Mouse (Mus musculus) right cerebral cortex, postnatal 14 days (tissue): ENCODE data around the gene Bmp8a.
A peak's percentile ranks its signal among the peaks of the same experiment; 100 is the strongest.
"Not testable (repeated sequence)": the region's sequence is repeated elsewhere in the genome, so short reads cannot be mapped to it uniquely, and the experiment has no call there.

Experiments
- DNase-seq: peaks from one replicate; pipeline ENCODE4 v3.0.0; 2022

The Bmp8a gene

DNA sequence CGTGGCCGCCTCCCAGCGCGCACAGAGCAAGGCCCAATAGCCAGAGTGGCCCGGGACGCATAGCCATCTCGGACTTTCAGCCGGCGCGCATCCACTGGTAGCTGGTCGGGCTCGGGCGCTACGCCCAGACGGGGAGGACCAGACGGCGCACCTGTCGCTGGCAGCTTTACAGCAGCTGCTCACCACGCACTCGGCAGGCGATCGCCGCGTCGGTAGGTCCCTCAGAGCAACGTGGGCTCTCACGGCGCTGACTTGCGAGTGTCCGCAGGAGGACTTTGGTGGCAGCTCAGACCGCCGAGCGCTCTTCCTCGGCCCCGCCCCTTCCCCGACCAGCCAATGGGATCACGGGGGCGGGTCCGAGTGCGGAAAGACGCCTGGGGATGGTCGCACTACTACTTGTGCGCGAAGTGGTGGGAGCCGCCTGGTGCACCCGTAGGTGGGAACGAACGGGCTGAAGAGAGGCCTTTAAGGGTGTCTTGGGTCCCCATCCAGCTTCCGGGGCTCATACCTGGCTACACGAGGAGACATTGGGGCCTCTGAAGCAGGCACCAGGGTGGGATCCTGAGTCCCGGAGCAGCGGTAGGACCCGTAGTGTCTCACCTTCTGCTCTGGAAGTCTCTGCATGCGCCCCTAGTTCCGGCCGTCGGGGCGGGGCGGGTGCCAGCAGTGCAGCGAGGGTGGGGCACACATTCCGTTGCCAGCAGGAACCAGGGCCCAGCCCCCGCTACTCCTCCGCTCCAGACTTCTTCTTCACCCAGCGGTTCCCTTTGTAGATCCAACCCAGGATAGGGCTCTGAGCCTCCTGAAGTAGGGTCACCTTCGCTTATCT lies at the start of gene Bmp8a:
TSS of gene Bmp8a (minus strand) at position 611 of the 829 bp plus-strand sequence.
- peak; percentile 48 for DNase-seq

DNA sequence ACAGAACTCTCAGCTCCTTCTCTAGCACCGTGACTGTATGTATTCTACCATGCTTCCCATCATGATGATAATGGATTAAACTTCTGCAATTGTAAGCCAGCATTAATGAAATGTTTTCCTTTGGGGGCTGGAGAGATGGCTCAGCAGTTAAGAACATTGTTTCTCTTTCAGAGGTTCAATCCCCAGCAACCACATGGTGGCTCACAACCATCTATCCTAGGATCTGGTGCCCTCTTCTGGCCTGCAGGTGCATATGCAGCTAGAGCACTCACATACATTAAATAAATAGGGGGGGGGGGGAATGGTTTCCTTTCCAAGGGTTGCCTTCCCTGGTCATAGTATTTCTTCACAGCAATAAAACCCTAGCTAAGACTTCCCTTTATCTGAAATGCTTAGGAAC lies 49.1 kb upstream of the Bmp8a start:
- no peak for DNase-seq

DNA sequence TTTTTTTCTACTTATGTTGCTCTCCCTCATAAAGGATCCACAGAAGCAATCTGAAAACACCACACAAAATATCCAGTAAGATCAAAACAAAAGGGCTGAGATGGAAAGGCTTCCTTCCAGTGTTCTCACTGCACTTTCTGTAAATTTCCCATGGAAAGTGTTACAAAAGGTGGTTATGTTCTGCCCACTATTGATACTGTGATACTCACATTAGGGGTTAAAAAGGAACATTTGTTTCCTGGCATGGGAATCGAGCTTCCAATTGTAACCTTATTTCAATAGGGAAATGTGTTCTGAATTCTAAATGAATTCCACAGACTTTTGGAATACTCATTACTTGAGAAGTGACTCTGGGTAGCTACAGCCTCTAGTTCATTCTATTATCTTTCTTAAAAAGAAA lies 42.0 kb upstream of the Bmp8a start:
- no peak for DNase-seq

DNA sequence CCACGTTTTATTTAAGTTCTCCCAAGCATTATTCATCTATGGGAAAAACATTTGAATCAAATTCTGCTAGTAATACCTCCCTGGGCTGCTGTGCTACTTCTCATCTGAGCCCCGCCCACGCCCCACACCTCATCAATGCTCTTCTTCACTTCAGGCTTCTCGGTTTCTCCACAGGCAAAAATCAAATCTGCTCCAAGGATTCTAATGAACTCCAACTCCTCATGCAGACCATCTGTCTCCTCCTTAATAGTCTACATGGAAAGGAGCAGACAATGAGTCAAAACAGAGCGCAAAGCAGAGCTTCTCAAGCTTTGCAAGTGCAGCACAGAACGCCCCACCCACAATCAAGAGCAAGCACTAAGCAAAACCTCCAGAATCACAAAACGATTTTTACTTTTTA lies 40.1 kb upstream of the Bmp8a start:
- no peak for DNase-seq

DNA sequence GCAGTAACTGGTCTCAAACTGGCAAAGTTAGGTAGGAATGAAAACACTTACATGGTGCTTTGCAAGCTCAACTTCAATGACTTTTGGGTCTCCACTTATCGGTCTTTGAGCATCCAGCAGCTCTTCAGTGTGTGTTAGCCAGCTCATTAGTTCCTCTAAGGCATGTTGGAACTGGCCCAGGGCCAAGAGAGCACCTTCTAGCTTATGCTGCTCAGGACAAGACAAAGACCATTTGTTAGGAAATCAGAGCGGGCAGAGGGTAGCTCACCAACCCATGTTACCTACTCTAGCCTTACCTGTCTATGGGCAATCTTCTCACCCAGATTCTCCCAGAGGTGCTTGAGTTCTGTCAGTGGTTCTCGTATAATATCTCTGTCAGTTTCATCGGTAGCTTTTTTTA lies 39.0 kb upstream of the Bmp8a start:
- no peak for DNase-seq

DNA sequence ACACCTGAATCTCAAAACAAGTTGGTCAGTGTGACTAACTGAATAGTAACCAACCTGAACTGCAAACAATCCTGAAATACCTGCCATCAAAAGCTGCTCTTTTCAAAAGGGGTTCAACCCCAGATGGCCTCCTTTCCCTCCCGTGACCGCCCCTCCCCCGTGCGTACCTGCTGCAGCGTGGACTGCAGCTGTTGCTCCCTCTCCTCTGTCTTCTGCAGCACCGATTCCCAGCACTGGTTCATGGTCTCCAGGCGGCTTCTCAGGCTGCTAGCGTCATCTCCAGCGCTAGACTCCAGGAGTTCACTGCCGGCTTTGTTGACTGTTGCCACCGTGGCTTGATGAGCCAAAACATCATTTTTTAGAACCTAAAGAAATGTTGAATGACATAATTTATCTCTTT lies 38.5 kb upstream of the Bmp8a start:
- DNase-seq: no peak

DNA sequence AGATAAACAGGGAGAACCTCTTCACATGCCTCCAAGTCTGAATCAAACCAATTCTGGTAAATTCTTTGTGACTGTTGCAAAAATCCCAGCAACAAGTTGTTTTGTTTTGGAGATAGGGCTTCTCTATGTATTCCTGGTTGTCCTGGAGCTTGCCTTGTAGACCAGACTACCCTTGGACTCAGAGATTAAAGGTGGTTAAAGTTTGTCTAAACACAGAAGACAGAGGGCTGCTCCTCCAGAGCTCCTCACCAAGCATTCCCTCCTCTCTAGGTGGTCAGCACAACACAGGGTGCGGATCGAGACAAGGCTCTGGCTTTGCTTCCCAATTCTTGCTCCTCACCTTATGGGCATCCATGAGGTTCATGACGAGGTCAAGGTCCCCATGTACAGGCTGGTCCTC lies 33.0 kb upstream of the Bmp8a start:
- no peak for DNase-seq

DNA sequence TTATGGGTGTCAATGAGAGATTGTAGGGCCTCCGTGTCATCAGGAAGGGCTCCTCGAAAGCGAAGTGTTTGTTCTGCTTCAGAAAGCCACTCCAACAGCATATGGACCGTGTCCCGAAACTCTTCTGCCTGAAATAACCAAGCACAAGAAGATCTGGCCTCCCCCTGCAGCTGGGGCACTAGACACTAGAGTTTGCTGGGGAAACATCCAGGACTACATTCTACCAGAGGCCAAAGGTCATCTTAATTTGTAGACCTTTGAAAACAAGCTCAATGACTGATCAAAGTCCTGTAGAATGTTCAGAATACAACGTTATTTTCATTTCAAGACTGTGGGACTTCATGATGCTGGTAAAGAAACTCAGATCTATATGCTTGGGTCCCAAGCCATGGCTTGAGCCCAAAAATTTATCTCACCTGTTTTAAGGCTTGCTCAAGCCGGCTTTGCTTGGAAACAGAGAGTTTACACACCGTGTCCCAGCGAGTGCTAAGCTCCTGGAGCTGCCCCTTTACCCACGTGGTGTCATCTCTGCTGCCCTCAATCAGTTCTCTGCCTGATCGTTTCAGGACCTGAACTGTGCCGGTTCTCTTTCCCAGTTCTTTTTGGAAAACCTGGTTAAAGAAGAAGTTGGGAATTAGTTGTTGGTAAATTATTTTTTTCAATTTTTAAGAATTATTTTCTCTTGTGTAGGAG lies 31.4 kb upstream of the Bmp8a start:
- no peak for DNase-seq

DNA sequence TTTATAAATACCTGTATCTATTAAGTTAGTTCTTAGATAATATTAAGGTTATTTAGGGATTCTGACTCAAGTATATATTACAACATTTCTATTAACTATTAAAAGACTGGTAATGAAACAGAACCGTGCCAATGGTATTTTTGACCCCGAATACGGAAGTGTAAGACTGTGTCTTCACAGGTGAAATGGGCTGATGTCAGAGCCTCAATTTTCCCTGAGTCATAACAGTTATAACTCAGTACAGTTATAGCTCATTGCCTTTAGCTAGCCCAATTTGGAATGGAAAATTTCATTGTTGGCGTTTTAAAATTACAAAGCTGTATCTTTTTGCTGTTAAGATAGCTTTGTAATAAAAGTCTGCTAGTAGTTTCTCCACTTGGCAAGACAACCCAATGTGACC lies 20.5 kb upstream of the Bmp8a start:
- DNase-seq: no peak

DNA sequence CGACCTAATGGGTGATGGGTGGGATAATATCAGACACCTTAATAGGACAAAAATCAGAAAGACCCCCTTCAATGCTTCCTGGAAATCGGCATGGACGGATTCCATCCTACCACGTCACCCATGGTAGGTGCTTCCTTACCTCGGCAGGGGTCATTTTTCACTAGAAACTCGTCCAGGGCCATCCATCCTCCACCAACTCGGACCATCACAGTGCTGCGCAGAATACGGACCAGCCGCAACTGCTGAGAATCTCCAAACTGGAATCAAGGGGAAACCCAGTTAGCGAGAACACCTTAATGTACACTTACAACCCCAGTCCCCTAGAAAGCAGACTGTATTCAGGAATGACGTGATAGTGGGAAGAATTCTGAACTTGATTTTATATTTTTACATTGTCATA lies 17.7 kb upstream of the Bmp8a start:
- no peak for DNase-seq

DNA sequence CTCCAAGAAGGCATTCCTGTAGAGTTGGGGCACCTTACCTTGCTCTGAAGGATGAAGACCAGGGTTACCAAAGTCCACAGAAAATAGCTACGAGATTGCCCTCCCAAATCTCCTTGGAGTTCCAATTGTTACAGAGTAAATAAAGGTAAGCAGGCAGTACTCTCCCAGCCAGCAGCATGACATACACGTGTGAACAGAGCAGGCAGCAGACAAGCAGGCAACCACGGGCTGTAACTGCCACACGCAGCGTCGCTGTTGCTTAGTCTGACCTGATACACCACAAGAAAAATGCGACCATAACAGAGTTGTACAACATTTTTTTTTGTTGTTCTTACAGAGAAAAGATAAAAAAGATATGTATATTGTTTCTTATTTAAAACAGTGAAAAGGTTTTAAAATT lies 15.6 kb upstream of the Bmp8a start:
- DNase-seq: no peak

DNA sequence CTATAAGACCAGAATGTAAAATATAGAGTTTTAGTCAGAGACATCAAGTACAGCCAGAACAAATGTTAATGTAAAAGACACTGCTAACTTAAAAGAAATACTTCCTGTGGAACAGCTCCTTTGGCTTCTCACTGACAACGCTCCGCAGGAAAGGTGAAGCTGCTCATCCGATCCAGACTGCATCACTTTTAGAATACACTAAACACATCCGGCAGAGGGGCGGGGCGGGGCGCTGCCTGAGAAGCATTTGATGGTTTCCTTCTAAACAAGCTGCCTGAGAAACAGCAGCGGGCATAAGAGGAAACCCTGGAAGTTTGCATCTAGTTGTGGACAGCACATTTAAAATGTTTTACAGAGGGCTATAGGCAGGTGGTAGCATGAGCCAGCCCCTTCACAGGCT lies 12.9 kb upstream of the Bmp8a start:
- DNase-seq: no peak

DNA sequence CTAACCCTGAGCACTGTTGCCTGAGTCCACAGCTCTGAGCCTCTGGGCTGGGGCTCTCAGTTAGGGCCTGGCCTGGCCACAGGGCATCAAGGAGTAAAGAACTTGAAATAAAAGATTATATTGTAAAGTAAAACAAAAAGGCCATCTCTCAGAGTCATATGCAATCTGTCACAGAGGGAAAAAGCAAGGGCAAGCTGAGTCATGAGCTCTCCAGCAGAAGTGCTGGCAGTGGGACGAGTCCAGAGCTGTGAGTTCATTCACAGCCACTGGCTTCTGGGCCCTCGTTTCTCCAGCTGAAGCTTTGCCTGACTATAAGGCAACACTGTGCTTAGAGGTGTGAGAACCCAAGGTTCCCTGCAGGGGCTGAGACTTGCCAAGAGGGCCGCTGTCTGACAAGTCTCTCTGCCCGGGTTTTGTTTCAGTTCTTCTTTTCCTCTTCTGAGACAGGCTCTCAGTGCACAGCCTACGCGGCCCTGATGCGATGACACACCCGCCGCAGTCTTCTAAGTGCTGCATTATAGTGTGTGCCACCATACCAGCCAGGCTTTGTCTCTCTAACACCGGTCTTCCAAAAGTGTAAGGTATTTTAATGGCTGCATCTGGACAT lies 10.3 kb upstream of the Bmp8a start:
- DNase-seq: no peak

DNA sequence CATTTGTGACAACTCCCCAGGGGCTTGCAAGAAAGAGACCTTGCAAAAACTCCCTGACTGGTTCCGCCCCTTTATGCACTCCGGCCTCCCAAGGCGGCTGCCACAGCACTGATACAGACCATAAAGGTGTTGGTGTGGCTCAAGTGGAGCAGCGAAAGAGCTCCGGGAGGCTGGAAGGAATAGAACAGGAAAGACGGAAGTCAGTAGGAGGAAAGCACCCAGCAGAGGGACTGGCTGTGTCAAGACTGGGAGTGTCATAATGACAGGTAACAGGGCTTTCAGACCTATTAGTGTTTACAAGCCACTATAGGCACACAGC lies 378 bp upstream of the Bmp8a start:
- DNase-seq: no peak

DNA sequence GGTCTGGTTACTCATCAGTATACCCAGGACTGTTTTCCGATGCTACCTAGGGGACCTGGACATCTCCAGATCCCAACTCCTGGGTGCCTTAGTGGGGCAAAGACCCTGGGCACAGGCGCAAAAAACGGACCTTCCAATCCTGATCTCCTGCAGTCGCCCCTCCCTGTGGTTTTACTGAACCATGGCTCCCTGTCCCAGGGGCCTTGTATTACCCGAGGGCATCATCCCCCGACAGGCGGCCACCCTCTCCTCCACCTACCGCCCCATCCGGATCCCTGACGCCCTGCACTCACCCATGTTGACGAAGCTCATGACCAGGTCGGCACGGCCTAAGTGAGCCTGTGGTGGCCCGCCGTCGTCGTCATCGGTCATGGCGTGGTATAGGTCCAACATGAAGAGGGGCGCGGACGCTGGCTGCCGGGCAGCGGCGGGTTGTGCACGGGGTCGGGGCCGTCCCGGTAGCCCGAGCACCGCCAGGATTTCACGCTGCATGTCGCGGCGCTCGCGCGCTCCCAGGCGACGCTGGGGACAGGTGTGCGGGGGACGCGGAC lies 886 bp downstream of the Bmp8a start:
- no peak for DNase-seq

DNA sequence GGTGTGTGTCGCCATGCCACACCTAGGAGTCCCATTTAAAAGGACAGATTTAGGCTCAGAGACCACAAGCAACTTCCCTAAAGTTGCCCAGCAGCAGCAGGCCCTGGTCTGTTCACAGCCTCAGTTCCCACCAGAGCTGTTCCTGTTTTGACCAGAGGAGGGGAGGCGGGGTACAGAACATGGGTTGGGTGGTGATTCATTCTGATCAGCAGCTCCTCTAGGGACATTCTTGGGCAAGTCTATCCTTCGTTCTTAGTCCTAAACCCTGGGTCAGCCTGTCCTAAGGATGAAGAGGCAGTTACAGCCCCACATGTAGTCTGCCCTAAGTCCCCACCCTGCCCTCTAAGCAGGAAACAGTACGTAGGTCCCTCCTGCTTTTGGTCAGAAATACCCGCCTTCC lies 2.8 kb downstream of the Bmp8a start:
- no peak for DNase-seq

DNA sequence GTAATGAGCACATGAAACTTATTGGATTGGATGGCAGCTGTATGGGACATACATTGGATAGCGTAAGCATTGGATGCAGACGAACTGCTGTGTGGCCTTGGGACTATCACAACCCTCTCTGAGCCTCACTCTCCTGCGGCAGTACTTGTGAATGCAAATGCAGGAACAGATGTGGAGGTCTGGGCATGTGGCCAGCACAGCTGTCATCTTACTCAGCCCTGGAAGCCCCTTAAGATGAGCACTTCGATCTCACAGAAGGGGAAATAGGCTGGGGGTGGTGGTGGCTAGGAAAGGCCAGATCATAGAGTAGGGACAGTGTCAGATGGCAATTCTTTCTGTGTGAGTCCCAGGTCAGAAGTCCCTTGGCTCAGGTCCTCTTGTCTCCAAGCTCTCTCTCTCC lies 5.4 kb downstream of the Bmp8a start:
- DNase-seq: no peak

DNA sequence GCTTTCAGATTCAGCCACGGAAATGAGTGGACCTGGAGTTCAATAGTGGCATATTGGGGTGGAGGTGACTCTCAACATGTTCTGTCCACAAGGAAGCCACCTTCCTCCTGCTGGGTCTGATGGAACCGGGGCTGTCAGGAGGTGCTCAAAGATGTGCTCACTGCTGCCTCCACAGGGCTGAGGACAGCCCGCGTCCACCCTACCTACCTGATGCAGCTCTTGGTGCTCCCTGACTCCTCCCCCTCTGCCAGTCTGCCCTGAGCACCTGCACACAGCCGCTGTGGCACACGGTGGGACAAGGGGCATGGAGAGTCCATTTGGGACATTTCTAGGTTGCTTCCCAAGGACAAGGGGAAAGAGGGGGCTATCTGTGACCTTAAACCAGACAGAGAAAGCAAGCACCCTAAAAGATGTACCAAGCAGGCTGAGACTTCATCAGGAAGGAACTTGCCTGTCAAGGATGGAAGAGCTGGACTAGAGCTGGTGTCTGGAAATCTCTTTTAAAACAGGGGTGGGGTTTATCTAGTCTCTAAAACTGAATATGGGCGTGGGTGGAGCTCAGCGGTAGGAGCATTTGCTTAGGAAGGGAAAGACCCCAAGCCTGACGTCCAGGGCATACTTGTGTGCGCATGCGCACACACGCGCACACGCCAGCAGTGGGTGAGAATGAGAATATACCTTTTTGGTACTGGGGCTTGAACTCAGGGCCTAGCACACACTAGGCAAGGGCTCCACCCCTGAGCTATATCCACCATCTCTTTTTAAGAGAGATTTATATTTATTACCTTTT lies 7.1 kb downstream of the Bmp8a start:
- DNase-seq: no peak

DNA sequence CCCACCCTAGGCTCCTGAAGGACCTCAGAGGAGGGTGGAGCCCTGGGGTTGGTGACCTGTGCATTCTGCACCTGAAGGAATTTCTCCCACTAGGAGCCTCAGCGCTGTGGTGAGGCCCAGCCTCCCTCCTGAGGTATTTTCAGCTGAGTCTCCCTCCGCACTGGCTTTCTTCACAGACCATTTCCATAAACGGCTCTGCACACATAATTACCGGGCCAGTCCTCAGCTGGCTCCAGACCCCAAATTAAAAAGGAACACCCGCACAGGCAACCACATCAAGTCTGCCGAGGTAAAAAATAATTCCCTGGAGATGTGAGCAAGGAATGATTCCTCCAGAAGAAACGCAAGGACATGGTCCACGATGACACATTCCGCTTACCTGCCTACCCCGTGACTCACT lies 7.8 kb downstream of the Bmp8a start:
- DNase-seq: not testable (repeated sequence)

DNA sequence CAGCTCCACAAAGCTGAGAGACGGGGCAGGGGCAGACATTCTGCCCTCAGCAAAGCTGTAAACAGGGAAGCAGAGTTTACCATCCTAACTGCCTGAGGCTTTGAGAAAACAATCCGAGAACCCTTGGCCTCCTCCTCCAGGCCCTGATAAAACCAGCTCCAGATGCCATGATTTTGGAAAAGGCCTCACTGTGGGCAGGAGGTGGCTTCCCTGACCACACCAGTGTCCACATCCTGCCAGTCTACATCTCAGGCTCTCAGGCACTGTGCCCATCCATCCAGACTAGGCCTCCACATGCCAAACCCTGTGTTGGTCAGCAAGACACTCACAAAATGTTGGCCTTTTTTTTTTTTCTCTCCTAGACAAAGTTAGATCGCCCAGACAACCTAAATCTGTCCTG lies 8.9 kb downstream of the Bmp8a start:
- no peak for DNase-seq

DNA sequence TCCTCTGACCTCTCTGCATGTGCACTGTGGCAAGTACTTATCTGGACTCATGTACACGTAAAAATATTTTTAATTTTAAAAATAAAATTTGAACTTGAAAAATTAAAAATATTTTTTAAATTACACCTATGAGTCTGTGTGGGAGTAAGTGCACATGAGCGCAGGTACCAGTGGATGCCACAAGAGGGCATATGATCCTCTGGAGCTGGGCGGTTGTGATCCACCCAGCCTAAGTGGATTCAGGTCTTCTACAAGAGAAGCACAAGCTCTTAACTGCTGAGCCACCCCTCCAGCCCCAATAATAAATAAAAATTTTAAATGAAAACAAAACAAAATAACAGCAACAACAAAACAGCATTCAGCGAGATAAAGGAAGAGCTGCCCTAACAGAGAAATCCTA lies 9.9 kb downstream of the Bmp8a start:
- DNase-seq: no peak

DNA sequence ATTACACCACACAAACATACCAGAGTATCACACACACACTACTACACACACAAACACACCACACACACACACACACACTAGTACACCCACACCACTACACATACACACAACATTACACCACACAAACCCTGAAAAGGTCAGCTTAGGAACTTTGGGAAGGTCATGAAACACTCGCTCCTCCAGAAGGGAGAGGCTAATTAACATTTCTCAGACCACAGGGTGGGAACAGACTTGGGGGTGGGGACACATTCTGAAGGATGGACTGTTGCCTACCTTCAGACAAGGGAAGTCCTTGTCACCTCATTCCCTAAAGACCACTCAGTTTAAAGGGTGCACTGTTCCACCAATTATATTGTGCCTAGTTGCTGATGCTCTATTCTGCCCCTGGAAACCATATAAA lies 11.1 kb downstream of the Bmp8a start:
- DNase-seq: not testable (repeated sequence)

DNA sequence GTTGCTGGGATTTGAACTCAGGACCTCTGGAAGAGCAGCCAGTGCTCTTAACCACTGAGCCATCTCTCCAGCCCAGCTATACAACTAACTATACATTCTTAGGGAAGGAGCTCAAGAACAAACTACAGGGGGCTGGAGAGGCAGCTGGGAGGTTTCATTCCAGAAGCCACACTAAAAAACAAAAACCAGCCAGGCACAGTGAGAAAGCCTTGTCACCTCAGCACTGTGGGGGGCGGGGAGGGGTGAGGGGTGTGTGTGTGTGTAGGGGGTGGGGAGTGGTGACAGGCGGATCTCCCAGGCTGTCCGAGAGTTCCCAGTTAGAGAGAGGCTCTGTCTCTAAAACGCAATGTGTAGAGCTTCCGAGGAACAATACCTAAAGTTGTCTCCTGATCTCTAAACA lies 11.7 kb downstream of the Bmp8a start:
- no peak for DNase-seq
